Mouse (Mus musculus) urinary bladder, postnatal 14 days (tissue): Measurements from ENCODE around the gene Mrgprb8.
"Not testable (repeated sequence)": the region's sequence is repeated elsewhere in the genome, so short reads cannot be mapped to it uniquely, and the experiment has no call there.

Experiments used
- DNase-seq: peaks from one replicate; pipeline ENCODE4 v3.0.0; 2021; ENCODE audit warnings: low spot score

Mrgprb8 gene

GRCm38 (mm10) chr7:48388226-48388625 is at the start of gene Mrgprb8:
Gene Mrgprb8, plus strand, starts transcription at chr7:48388526.
- DNase-seq = no peak

GRCm38 (mm10) chr7:48435936-48436335 is 47.6 kb downstream of the Mrgprb8 start:
- not testable (repeated sequence) for DNase-seq

GRCm38 (mm10) chr7:48436581-48436980 is 48.3 kb downstream of the Mrgprb8 start:
- no peak for DNase-seq
